Mouse (Mus musculus): ENCODE measurements at regions not wholly inside any gene's neighbourhood (a gene's known extent, or its start where the extent isn't known, plus 50 kb on each side); places are given as distances from the start of the nearest gene placed in this dataset.

GRCm38 (mm10) chr17:51459119-51459518, 280.0 kb upstream of the Tbc1d5 start:
- TF ChIP-seq POLR2A (IDR thresholded peaks at IDR 0.05; ENCODE audit: insufficient read depth, low read depth, low read length) (no peak), CTCF (IDR thresholded peaks at IDR 0.05; ENCODE audit: insufficient read depth, low read depth, low read length) (no peak)
